Mouse (Mus musculus) erythroblast, adult 5-6 weeks (primary cell): Measurements from ENCODE around the gene Zmiz1. TPM values are rescaled to one million over a fixed set of nuclear protein-coding genes. Genes with fewer than 3 reads are reported as not detected.
A peak's percentile ranks its signal among the peaks of the same experiment; 100 is the strongest.

ENCODE experiments used
- ATAC-seq: replicated peaks from 2 replicates; pipeline ENCODE4 v1.8.0; 2016; ENCODE audit warnings: moderate number of reproducible peaks, mild to moderate bottlenecking, moderate TSS enrichment, inconsistent platforms; ENCODE audit not compliant: poor library complexity, low FRiP score, severe bottlenecking
- total RNA-seq, 2 experiments: library from RNA; stranded (forward) in 1 of 2; stranded (reverse) in 1 of 2; fragments of 150-400 nt in 1 of 2; fragments of 200-764, 138-1000 nt in 1 of 2; gene quantifications; 2 replicates each; pipeline versions ENCODE4 v1.2.3 to v1.2.4; 2015 to 2017; ENCODE audit warnings: low replicate concordance in 2 of 2

Zmiz1 gene
- total RNA-seq, 2 experiments from 2014 or later = 12.3 to 20.6 TPM

DNA sequence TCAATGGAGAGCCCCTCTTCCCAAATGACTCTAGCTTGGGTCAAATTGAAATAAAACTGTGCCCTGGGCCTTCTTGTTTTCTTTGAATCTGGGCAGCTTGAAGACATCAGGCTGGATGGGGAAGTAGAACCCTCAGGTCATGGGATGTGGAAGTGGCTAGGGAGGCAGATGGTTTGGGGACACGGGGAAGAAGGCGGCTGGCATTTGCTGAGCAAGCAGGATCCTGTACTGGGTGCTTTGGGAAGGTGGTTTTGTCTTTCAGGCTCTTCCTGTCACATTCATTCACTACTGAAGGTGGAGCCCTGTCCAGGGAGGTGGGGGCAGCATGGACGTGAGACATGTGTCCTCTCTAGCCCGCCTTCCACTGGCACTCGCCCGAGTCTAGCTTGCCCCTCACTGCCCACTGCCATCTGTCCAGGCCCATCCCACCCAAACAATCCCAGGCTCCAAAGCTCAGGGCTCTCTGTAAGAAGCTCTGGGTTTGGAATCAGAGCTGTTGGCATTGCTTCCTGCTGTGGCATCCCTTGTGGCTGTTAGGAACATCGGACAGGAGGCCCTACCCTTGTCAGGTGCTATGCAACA lies 11.3 kb downstream of the Zmiz1 start:
- ATAC-seq = no peak

DNA sequence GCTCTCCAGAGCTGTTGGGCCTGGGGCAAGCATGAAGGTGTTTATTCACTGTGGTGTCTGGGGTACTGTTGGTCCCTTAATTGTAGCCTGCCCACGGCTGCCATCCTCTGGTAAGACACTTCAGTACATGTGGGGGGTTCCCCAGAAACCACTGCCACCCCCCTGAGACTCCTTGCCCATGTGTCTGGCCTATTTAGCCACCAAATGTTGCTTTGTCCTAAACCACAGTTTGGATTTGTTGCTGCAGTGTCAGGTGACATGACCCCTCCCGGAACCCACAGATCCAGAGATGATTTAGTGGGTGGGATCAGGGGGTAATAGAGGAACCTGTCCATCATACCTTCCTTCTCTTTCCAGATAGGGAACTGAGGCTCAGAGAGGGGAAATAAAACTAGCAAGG lies 12.1 kb downstream of the Zmiz1 start:
- ATAC-seq = no peak

DNA sequence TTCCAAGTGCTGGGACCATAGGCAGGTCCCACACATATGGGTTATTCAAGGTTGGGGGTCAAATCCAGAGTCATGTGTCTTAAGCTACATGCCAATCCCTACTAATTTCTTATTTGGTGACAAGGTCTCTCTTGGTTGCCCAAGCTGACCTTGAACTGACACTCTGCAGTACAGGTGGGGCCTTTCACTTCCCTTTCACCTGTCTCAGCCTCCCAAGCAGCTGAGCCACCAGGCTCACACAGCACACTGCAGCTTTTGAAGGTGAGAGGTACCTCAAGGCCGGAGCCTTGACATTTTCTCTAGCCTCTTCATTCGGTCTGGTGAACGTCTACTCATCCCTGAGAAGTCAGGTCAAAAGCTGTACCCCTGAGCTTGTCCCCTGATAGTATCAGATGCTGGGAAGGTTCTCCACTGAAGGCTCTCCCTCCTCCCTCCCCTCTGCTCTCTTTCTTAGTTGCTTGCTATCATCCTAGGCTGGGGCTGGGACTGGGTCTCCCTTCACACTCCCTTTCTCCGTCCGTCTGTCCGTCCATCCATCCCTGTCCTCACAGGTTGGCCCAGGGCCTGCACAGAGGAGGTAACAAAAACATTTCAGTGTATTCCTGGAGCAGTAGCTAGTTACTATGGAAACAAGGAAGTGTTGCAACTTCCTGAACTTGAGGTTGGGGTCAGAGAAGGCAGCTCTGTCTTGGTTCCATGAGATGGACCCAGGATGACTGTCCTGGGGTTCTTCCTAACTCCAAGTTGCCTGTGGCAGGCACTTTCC lies 13.3 kb downstream of the Zmiz1 start:
- no peak for ATAC-seq

DNA sequence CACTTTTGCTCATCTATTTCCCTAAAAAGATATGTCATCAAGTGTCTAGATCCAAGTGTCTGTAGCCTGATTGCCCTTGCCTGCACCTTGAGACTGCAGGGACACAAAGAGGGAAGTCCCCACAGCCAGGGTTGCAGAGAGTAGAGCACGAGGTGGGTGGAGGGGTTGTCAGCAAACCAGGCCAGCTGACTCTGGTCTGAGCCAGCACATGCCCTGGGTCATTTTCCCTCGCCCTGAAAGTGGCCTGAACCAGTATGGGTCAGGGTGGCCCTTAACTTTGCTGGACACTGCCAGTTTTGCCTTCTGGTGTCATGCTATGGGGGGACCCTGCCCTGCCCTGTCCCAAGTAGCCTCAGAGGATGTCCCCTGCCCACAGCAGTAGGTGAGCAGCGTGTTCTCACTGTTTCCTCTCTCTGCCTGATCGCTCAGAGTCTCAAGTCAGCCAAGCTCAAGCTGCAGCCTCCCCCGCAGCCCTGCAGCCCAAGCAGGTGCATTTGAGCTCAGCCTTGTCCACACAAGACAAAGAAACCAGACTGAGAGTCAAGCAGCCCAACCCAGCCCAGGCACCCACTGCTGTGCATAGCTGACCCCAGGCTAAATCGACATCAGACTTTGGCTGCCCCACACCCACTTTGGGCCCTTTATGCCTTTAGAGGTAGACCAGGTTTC lies 14.1 kb downstream of the Zmiz1 start:
- ATAC-seq = no peak

DNA sequence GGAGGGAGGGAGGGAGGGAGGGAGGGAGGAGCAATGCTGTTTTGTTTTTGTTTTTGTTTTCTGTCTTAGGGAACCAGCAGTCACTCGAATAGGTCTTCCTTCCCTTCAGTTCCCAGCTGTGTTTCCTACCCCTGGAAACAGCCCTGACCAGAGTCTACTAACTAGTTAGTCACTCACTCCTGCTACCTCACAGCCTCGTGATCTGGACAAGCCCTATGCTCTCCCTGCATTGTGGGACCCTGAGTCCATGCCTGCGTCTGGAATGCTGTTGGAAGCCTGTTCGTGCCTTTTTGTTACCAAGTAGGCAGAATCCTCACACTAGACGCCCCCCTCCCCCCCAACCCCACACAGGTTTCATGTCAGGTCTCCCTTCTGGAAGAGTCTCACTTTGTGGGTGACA lies 15.0 kb downstream of the Zmiz1 start:
- ATAC-seq = no peak

DNA sequence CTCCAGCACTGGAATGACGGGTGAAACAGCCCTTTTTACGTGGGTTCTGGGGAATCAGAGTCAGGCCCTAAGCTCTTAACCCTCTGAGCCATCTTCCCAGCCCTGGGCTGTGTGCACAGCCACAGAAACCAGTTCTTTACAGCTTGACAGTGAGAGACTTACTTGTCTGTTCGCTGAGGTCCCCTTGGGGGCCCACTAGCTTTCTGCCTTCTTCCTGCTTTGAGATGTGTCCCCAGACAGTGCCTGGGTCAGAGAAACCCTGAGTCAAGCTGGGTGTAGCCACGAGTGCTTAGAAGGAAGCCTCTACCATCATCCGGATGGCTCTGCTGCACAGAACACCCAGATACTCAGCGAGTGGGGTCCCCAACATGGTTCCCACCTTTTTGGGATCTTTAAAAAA lies 15.7 kb downstream of the Zmiz1 start:
- ATAC-seq = no peak

DNA sequence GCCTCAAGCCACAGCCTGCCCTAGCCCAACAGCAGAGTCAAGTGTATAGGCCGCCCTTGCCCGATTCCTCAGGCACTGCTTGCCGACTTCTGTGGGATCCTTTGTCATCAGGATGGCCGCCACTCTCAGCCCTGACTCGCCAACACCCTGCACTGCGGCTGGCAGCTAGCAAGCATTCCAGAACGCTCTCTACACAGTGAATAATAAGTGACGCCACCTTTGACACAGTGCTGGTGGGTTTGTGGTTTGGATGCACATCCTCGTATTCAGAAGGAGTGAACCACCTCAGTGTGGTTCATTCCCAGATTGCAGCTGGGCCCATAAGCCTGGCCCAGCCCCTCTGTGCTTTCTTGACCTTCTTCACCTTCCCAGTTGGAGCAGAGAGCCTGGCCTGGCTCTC lies 17.1 kb downstream of the Zmiz1 start:
- ATAC-seq = no peak

DNA sequence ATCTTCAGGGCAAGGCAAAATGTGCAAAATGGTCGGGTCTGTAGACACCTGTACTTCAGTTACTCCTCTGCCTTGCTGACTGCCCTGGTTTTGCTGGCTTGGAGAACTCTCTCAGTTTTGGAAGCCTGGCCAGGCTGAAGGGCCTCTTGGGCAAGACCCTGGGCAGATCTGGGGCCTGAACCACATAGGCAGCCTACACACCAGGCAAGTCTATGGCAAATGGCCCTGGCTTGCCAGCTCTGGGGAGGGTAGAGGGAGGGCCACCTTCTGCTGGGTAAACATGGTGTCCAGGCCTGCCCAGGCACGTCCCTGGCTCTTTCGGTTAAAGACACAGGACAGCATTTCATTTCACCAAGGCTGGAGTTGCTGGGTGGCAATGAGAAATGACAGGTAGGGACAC lies 17.5 kb downstream of the Zmiz1 start:
- ATAC-seq = no peak

DNA sequence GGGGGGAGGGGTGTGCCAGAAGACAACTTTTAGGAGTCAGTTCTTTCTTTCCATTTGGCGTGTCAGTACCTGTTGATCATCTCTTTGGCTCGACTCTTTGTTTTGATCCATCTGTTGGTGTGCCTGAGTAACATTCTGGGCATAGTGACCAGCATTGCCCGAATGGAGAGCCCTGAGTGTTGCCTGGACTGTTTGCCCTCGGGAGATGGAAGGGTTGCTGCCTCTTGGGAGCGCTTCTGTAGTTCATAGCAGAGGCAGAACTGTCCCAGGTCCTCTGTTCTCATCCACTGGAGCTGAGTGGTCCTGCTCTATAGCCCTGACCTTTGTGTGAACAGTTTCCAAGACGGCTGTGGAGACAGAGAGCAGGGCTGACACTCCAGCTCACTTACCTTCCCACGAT lies 18.3 kb downstream of the Zmiz1 start:
- no peak for ATAC-seq

DNA sequence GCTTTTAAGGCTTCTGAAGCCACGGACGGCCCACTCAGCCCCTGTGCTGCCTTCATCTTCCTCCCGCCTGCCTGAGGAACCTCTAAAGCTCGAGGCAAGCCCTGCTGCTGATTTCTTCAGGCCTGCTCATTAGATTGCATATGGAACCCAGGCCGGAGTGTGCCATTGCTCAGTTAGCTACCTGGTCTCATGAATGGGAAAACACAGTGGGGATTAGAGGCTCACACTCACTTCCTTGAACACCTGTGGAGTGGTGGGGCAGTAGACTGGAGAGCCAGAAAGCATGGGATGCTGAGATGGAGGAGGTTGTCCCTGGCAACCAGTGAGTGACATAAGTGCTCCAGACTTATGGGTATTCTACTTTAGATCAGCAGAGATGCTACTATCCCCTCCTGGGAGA lies 19.3 kb downstream of the Zmiz1 start:
- no peak for ATAC-seq

DNA sequence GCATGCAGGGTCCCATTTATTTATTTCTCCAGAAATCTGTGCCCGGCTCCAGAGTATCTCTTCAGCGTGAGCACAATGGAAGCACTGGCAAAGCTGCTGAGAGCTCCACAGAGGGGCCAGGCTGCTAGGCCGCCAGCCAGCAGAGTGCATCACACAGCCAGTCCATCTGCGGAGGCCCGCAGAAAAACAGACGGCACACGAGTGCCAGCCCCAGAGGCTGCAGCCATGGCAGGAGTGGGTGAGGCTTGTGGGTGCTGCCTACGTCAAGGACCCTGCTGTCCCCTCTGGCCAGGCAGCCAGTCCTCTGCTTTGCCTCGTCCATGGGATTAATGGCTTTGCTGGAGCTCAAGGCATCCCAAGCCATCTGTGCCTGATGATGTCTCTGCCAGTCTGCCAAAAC lies 19.8 kb downstream of the Zmiz1 start:
- ATAC-seq = no peak

DNA sequence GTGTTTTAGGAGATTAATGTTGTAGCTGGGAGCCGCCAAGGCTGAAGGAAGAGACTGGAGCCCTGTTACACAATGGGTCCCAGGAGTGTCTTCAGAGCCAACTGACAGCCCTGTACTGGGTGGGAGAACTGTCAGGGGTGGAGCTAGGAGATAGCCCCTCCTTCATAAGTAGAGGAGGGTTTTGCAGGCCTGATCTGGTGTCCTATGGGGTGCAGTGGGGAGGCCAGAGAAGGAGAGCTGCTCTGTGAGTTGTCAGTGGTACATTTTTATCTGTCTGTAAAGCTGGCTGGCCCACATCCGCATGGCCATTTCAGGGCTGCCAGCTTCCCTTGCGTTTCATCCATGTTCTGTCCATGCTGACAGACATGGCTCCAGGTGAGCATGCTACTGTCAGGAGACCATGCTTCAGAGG lies 20.9 kb downstream of the Zmiz1 start:
- ATAC-seq = peak; percentile 47

DNA sequence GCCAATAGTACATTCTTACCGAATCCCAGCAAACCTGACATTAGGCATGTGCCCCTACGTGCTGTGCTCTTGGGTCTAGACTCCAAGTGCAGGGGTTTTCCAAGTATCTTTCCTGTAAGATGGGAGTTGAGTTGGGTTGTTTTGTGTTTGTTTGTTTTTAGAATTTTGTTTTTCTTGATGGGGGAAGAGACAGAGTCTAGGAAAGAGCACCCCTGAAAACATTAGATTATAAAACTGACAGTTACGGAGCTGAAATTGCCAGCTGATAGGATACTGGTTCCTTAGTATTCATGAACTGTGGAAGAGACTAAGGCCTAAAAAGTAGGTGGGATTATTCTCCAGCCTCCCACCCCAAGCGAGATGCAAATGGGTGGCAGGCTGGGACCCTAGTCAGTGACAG lies 21.5 kb downstream of the Zmiz1 start:
- ATAC-seq = no peak

DNA sequence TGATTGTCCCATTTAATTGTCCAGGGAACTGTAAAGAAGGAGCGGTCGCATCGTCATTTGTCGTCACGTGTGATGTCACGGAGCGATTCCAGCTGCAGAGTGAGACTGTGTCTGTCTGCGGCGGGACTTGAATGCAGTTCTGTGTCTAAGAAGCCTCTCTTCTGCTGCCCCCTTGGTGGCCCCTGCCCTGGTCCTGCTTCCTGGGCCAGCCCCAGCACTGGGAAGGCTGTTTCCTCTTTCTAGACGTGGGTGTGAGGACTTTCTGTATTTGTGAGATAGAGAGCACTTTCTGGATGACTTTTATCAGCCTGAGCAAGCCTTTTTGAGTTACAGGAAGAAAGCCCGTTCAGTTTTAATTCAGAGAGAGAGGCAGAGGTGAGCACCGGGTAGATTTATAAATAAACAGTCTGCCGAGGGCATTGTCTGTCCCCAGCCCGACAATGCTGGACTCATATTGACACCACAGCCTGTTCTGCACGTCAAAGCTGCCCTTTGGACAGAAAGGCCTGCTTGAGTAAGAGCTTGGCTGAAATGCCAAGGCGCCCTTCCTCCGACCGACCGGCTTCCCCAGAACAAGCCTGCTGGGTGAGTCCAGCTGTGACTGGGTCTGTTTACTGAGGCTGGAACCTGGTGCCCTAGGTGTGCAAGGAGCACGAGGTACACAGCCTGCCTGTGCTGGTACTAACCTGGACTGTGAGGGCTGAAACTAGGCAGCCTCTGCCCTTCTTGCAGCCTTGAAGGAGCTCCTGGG lies 22.1 kb downstream of the Zmiz1 start:
- ATAC-seq = peak; percentile 59

DNA sequence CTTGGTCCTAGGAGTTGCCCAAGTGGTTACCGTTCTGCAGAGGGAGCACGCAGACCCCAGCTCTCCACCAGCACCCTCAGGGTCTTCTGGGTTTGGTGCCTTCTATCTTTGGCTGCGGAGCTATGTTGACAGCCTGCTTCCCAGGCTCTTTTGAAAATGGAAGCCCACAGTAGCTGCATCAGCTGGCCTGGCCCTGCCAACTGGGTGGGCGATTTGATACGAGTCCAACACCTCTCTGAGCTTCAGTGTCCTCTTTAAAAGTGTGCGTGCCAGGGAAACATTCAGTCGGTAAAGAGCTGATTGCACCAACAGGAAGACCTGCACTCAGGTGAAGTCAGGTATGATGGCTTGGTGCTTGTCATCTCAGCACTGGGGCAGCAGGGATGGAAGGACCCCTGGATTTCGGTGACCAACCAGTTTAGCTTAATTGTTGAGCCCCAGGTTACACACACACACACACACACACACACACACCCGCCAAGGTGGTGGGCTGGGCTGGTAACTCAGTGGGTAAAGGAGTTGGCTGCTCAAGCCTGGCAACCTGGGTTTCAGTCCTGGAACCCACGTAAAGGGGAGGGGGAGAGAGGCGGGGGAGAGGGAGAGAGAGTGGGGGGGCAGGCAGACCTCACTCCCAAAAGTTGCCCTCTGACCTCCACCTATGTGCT lies 22.8 kb downstream of the Zmiz1 start:
- ATAC-seq = 0 out of 2 replicates have a peak, but pooled peaks have one; percentile 0

DNA sequence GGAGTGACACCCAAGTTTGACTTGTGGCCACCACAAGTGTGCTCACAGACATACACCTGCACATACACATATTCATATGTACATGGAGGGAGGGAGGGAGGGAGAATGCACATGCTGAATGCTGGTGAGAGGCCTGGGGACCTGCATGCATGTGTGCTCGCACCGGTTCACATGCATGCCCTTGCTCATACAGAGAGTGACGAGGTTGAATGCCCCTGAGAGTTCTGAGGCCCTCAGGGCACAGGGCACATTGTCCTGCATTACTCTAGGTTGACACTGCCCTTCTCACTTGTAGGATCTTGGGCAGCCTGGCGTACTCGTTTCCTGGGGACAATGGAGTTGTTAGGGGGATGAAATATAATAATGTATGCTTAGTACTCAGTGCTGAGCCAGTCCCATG lies 23.4 kb downstream of the Zmiz1 start:
- ATAC-seq = no peak

DNA sequence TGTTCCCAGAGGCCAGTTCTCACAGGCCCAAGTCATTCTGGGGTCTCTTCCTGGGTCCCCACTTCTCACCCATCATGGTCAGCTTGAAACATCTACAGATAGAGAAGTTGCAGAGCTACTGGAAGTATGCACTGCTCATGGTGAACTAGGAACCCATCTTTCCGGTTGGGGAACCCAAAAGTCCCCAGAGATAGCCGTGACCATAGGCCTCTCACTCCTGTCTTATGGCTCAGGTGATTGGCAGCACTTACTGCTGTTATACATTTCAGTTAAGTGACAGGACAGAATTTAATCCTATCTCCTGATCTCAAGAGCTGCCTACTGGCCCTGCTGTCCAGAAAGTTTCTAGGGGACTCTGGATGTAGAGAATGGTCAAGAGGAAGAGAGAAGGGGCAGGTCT lies 24.3 kb downstream of the Zmiz1 start:
- no peak for ATAC-seq

DNA sequence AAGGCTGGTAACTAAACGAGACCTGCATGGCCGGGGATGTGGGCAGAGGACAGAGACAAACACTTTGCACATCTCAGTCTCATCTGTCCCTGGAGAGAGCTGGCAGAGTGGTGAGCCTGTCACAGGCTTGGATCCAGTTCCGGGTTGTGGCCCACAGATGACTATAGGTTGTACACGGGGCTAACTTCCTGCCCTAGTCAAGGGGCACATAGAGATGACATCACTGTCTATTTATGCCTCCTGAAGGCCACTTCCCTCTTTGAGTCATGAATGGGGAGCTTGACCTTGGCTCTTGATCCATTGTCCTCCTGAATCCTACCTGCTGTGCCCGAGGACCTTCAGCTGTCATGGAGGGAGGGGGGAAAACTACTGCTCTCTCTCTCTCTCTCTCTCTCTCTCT lies 25.1 kb downstream of the Zmiz1 start:
- no peak for ATAC-seq

DNA sequence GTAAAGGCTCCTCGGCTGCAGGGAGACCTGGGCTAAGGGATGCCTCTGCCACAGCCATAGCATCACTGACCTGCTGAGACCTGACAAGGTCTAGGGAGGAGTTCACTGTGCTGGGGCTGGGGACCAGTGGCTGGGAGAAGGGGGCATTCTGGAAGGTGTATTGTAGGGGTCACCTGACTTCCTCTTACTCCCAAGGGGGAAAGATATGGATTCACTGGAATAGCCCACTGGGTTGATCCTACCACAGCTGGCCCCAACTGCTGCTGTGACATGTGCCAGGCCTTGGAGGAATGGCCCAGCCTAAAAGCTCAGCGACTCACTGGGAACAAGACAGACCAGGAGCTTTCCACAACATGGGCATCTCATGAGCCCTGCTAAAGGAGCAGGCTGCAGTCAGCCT lies 27.2 kb downstream of the Zmiz1 start:
- ATAC-seq = no peak
